Mouse (Mus musculus): ENCODE results near the gene Arl13b.
A peak's percentile ranks its signal among the peaks of the same experiment; 100 is the strongest.

The Arl13b gene

GRCm38 (mm10) chr16:62846498-62847312, at the start of gene Arl13b:
Gene Arl13b, minus strand, starts transcription at chr16:62847040.
- peak; percentile 91 for DNase-seq (ENCODE audit: extremely low spot score)

- DNase-seq (ENCODE audit: extremely low spot score), result no peak
Observed at GRCm38 (mm10) chr16:62895824-62896223, 49.0 kb upstream of the Arl13b start.

GRCm38 (mm10) chr16:62874065-62874464, 27.2 kb upstream of the Arl13b start:
- DNase-seq (ENCODE audit: extremely low spot score), result no peak

GRCm38 (mm10) chr16:62873180-62873579, 26.3 kb upstream of the Arl13b start:
- DNase-seq (ENCODE audit: extremely low spot score), result no peak

- peak; percentile 15 for DNase-seq (ENCODE audit: extremely low spot score)
Observed at GRCm38 (mm10) chr16:62872688-62873117, 25.9 kb upstream of the Arl13b start.

- DNase-seq (ENCODE audit: extremely low spot score), result no peak
Observed at GRCm38 (mm10) chr16:62861455-62861854, 14.6 kb upstream of the Arl13b start.

GRCm38 (mm10) chr16:62860140-62860539, 13.3 kb upstream of the Arl13b start:
- no peak for DNase-seq (ENCODE audit: extremely low spot score)

GRCm38 (mm10) chr16:62858018-62858417, 11.2 kb upstream of the Arl13b start:
- no peak for DNase-seq (ENCODE audit: extremely low spot score)

GRCm38 (mm10) chr16:62857498-62857897, 10.7 kb upstream of the Arl13b start:
- DNase-seq (ENCODE audit: extremely low spot score), result no peak

GRCm38 (mm10) chr16:62856273-62856672, 9.4 kb upstream of the Arl13b start:
- DNase-seq (ENCODE audit: extremely low spot score), result no peak

- no peak for DNase-seq (ENCODE audit: extremely low spot score)
Observed at GRCm38 (mm10) chr16:62855385-62855784, 8.5 kb upstream of the Arl13b start.

GRCm38 (mm10) chr16:62854191-62855068, 7.6 kb upstream of the Arl13b start, which contains the start of gene Pros1:
Gene Pros1, plus strand, starts transcription at chr16:62854307.
- DNase-seq (ENCODE audit: extremely low spot score), result peak; percentile 80

GRCm38 (mm10) chr16:62853611-62854126, 6.8 kb upstream of the Arl13b start:
- DNase-seq (ENCODE audit: extremely low spot score), result peak; percentile 8

- DNase-seq (ENCODE audit: extremely low spot score), result no peak
Observed at GRCm38 (mm10) chr16:62852464-62853252, 5.8 kb upstream of the Arl13b start.

GRCm38 (mm10) chr16:62845341-62845740, 1.5 kb downstream of the Arl13b start:
- no peak for DNase-seq (ENCODE audit: extremely low spot score)

GRCm38 (mm10) chr16:62834016-62834735, 12.7 kb downstream of the Arl13b start:
- DNase-seq (ENCODE audit: extremely low spot score), result no peak

GRCm38 (mm10) chr16:62832481-62832880, 14.4 kb downstream of the Arl13b start:
- peak; percentile 39 for DNase-seq (ENCODE audit: extremely low spot score)

GRCm38 (mm10) chr16:62832027-62832426, 14.8 kb downstream of the Arl13b start:
- no peak for DNase-seq (ENCODE audit: extremely low spot score)

- peak; percentile 23 for DNase-seq (ENCODE audit: extremely low spot score)
Observed at GRCm38 (mm10) chr16:62826156-62827001, 20.5 kb downstream of the Arl13b start.

- DNase-seq (ENCODE audit: extremely low spot score), result no peak
Observed at GRCm38 (mm10) chr16:62822472-62822871, 24.4 kb downstream of the Arl13b start.

Data from embryo, embryonic 9.5 days (tissue).